Mouse (Mus musculus): Measurements from ENCODE around the gene Tex26. TPM values are rescaled to one million over a fixed set of nuclear protein-coding genes. Genes with fewer than 3 reads are reported as not detected.

Tex26 gene
- 0.73 and 0.78 TPM in 2 replicates for polyA plus RNA-seq (2015; fragmentation: Nextera tagmentation; extraction: Ambion mirVana)

DNA sequence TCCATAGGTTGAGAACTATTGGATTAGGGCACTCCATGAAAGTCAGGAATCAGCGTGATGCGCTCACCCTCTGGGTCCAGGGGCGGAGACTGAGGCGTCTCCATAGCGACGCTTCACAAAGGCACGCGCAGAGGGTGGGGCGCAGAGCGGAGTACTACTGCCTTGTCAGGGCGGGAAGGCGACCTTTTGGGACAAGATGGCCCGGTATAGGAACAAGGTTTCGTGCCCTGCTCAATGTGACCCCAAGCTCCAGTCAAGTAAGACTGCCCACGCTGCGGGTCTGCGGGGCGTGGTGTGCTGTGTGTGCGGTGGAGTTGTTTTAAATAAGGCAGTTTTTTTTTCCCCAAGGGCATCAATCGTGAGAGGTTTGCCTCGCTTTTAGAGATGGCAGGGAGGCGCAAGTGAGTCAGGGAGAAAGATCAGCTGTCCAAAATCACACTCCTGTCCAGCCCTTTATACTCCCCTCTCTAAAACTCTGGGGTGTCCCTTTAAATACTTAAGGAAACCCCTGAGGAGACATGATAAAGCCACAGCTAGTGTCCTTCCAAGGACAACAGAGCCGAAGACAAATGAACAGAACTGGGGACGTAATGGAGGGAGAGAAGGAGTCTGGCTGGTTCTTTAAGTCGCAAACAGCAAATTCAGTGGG, at the start of gene Tex26:
Gene Tex26, plus strand, starts transcription at position 130 of the 649 bp plus-strand sequence.
- Histone ChIP-seq H3K4me2 (peak within 1 kb of the TSS; percentile 78), H3K36me3 (no peaks in the 10 kb centered on the region), H3K27ac (replicated peaks) (peak within 1 kb of the TSS; percentile 95), H3K9me3 (replicated peaks) (no peaks in the 10 kb centered on the region), H3K27me3 (replicated peaks) (no peaks in the 10 kb centered on the region), H3K4me3 (replicated peaks) (peak within 1 kb of the TSS; percentile 45), H3K9ac (replicated peaks) (peak within 1 kb of the TSS; percentile 60), H3K4me1 (peaks cover 36% of the 10 kb centered on the region)
- WGBS, result 0% methylated on average over 25 of the region's 25 CpGs
- ATAC-seq (ENCODE audit: low FRiP score), result peak; percentile 92

- no peaks in the 10 kb centered on the region for H3K36me3 ChIP-seq
- H3K9ac ChIP-seq (replicated peaks), result no peak overlapping the region
- no peak for ATAC-seq (ENCODE audit: low FRiP score)
- no peak overlapping the region for H3K4me2 ChIP-seq
- no peak overlapping the region for H3K27ac ChIP-seq (replicated peaks)
- no peaks in the 10 kb centered on the region for H3K4me1 ChIP-seq
- H3K9me3 ChIP-seq (replicated peaks), result no peaks in the 10 kb centered on the region
- H3K4me3 ChIP-seq (replicated peaks), result no peak overlapping the region
- WGBS, result 60% methylated on average over 18 of the region's 18 CpGs
- H3K27me3 ChIP-seq (replicated peaks), result no peaks in the 10 kb centered on the region
Observed at GRCm38 (mm10) chr5:149391574-149392375, 47.7 kb upstream of the Tex26 start.

- Histone ChIP-seq H3K36me3 (no peaks in the 10 kb centered on the region), H3K9ac (replicated peaks) (no peak overlapping the region), H3K27me3 (replicated peaks) (no peaks in the 10 kb centered on the region), H3K9me3 (replicated peaks) (no peaks in the 10 kb centered on the region), H3K4me3 (replicated peaks) (no peak overlapping the region), H3K27ac (replicated peaks) (no peak overlapping the region), H3K4me2 (no peak overlapping the region), H3K4me1 (no peaks in the 10 kb centered on the region)
- 77% methylated on average over 6 of the region's 6 CpGs for WGBS
- no peak for ATAC-seq (ENCODE audit: low FRiP score)
Observed at GRCm38 (mm10) chr5:149392420-149392988, 47.0 kb upstream of the Tex26 start.

GRCm38 (mm10) chr5:149401446-149401975, 37.9 kb upstream of the Tex26 start:
- no peak overlapping the region for H3K27ac ChIP-seq (replicated peaks)
- H3K36me3 ChIP-seq, result no peaks in the 10 kb centered on the region
- H3K27me3 ChIP-seq (replicated peaks), result no peaks in the 10 kb centered on the region
- H3K9me3 ChIP-seq (replicated peaks), result no peaks in the 10 kb centered on the region
- no peak overlapping the region for H3K9ac ChIP-seq (replicated peaks)
- WGBS, result 89% methylated on average over 7 of the region's 7 CpGs
- H3K4me3 ChIP-seq (replicated peaks), result no peak overlapping the region
- no peaks in the 10 kb centered on the region for H3K4me1 ChIP-seq
- no peak overlapping the region for H3K4me2 ChIP-seq
- no peak for ATAC-seq (ENCODE audit: low FRiP score)

- H3K27me3 ChIP-seq (replicated peaks), result no peaks in the 10 kb centered on the region
- WGBS, result 86% methylated on average over 10 of the region's 10 CpGs
- no peaks in the 10 kb centered on the region for H3K9me3 ChIP-seq (replicated peaks)
- H3K4me1 ChIP-seq, result no peaks in the 10 kb centered on the region
- no peak for ATAC-seq (ENCODE audit: low FRiP score)
- no peak overlapping the region for H3K4me3 ChIP-seq (replicated peaks)
- H3K36me3 ChIP-seq, result no peaks in the 10 kb centered on the region
- no peak overlapping the region for H3K9ac ChIP-seq (replicated peaks)
- H3K4me2 ChIP-seq, result no peak overlapping the region
- no peak overlapping the region for H3K27ac ChIP-seq (replicated peaks)
Observed at GRCm38 (mm10) chr5:149402029-149402428, 37.4 kb upstream of the Tex26 start.

GRCm38 (mm10) chr5:149403386-149403785, 36.1 kb upstream of the Tex26 start:
- 75% methylated on average over 5 of the region's 5 CpGs for WGBS
- Histone ChIP-seq H3K9ac (replicated peaks) (no peak overlapping the region), H3K27ac (replicated peaks) (no peak overlapping the region), H3K27me3 (replicated peaks) (no peaks in the 10 kb centered on the region), H3K4me3 (replicated peaks) (no peak overlapping the region), H3K4me1 (peaks cover 4% of the 10 kb centered on the region; the same call in 1 of the 2 replicates), H3K36me3 (no peaks in the 10 kb centered on the region), H3K4me2 (no peak overlapping the region), H3K9me3 (replicated peaks) (no peaks in the 10 kb centered on the region)
- ATAC-seq (ENCODE audit: low FRiP score), result no peak

GRCm38 (mm10) chr5:149404710-149405109, 34.8 kb upstream of the Tex26 start:
- no peak overlapping the region for H3K4me2 ChIP-seq
- no peak overlapping the region for H3K4me3 ChIP-seq (replicated peaks)
- H3K9ac ChIP-seq (replicated peaks), result no peak overlapping the region
- no peak overlapping the region for H3K27ac ChIP-seq (replicated peaks)
- WGBS, result 84% methylated on average over 5 of the region's 5 CpGs
- H3K27me3 ChIP-seq (replicated peaks), result no peaks in the 10 kb centered on the region
- ATAC-seq (ENCODE audit: low FRiP score), result no peak
- no peaks in the 10 kb centered on the region for H3K36me3 ChIP-seq
- H3K4me1 ChIP-seq, result peaks cover 4% of the 10 kb centered on the region; the same call in 1 of the 2 replicates
- no peaks in the 10 kb centered on the region for H3K9me3 ChIP-seq (replicated peaks)

- H3K36me3 ChIP-seq, result no peaks in the 10 kb centered on the region
- no peak overlapping the region for H3K4me3 ChIP-seq (replicated peaks)
- no peaks in the 10 kb centered on the region for H3K27me3 ChIP-seq (replicated peaks)
- ATAC-seq (ENCODE audit: low FRiP score), result no peak
- no peak overlapping the region for H3K9ac ChIP-seq (replicated peaks)
- no peak overlapping the region for H3K4me2 ChIP-seq
- H3K9me3 ChIP-seq (replicated peaks), result no peaks in the 10 kb centered on the region
- H3K27ac ChIP-seq (replicated peaks), result no peak overlapping the region
- peaks cover 14% of the 10 kb centered on the region for H3K4me1 ChIP-seq
- WGBS, result 87% methylated on average over 8 of the region's 8 CpGs
Observed at GRCm38 (mm10) chr5:149406791-149407276, 32.6 kb upstream of the Tex26 start.

DNA sequence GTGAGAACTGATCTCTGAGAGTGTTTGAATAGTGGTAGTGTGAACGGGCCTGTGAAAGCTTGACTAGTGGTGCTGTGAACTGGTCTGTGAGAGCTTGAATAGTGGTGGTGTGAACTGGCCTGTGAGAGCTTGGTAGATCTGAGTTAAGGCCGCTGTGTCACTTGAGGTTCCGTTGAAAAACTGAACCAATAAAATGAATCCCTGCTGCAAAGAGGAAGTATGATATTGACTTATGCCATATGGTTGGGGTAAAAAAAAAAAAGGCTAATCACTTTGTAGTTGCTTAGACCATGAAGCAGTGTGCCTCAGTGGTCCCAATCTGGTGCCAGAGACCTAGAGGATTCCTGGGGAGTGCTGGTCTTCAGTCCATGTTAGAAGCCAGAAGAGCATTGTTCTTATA, 30.0 kb upstream of the Tex26 start:
- no peaks in the 10 kb centered on the region for H3K9me3 ChIP-seq (replicated peaks)
- no peak overlapping the region for H3K27ac ChIP-seq (replicated peaks)
- WGBS, result 91% methylated on average over 3 of the region's 3 CpGs
- no peak overlapping the region for H3K4me3 ChIP-seq (replicated peaks)
- H3K9ac ChIP-seq (replicated peaks), result no peak overlapping the region
- no peak for ATAC-seq (ENCODE audit: low FRiP score)
- H3K4me2 ChIP-seq, result no peak overlapping the region
- no peaks in the 10 kb centered on the region for H3K27me3 ChIP-seq (replicated peaks)
- H3K36me3 ChIP-seq, result no peaks in the 10 kb centered on the region
- peaks cover 27% of the 10 kb centered on the region for H3K4me1 ChIP-seq

- WGBS, result 4% methylated on average over 38 of the region's 38 CpGs
- Histone ChIP-seq H3K4me1 (peaks cover 27% of the 10 kb centered on the region), H3K4me3 (replicated peaks) (peak within 1 kb of the TSS; percentile 29), H3K9me3 (replicated peaks) (no peaks in the 10 kb centered on the region), H3K4me2 (peak within 1 kb of the TSS; percentile 57), H3K27ac (replicated peaks) (peak within 1 kb of the TSS; percentile 65), H3K27me3 (replicated peaks) (no peaks in the 10 kb centered on the region), H3K9ac (replicated peaks) (peak within 1 kb of the TSS; percentile 17), H3K36me3 (no peaks in the 10 kb centered on the region)
- peak; percentile 71 for ATAC-seq (ENCODE audit: low FRiP score)
Observed at GRCm38 (mm10) chr5:149411509-149412193, 27.8 kb upstream of the Tex26 start, which contains the start of gene Medag. Medag (plus strand) TSS chr5:149411749.

DNA sequence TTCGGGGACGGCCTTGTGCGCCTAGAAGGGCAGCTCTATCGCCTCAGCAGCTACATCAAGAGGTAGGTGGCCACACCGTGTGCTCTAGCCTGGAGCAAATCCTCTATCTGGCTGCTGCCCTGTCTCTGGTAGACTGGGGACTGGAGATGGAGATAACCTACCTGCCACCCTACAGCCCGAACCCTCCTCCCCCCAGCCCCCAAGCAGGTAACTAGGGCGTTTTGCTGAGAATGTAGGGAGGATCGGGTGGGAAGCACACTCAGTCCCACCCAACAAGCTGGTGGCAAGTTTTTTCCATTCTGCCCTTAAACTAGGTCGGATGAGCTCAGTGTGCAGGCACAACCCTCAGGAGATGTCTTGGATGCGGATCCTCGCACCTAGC, 27.3 kb upstream of the Tex26 start:
- ATAC-seq (ENCODE audit: low FRiP score), result no peak; the same call in 1 of the 2 replicates
- H3K4me3 ChIP-seq (replicated peaks), result peak overlapping the region; percentile 29
- no peaks in the 10 kb centered on the region for H3K27me3 ChIP-seq (replicated peaks)
- 27% methylated on average over 11 of the region's 11 CpGs for WGBS
- H3K9me3 ChIP-seq (replicated peaks), result no peaks in the 10 kb centered on the region
- H3K9ac ChIP-seq (replicated peaks), result peak overlapping the region; percentile 17
- no peaks in the 10 kb centered on the region for H3K36me3 ChIP-seq
- peak overlapping the region; percentile 57 for H3K4me2 ChIP-seq
- H3K4me1 ChIP-seq, result peaks cover 27% of the 10 kb centered on the region
- H3K27ac ChIP-seq (replicated peaks), result peak overlapping the region; percentile 65

Data from neural tube, embryonic 15.5 days (tissue).